Mouse (Mus musculus): ENCODE data around the gene Smok3c.

GRCm38 (mm10) chr5:138088366-138088765 is 35.4 kb downstream of the Smok3c start:
- no peak for TF ChIP-seq POLR2A (IDR thresholded peaks at IDR 0.05; ENCODE audit: borderline replicate concordance, control insufficient read depth, low read depth, low read length)
- TF ChIP-seq CTCF (IDR thresholded peaks at IDR 0.05; ENCODE audit: control insufficient read depth, insufficient read depth, low read length), result no peak
